Mouse (Mus musculus) stomach, embryonic 14.5 days (tissue): Measurements from ENCODE around the gene Ttf1. TPM values are rescaled to one million over a fixed set of nuclear protein-coding genes. Genes with fewer than 3 reads are reported as not detected.
A peak's percentile ranks its signal among the peaks of the same experiment; 100 is the strongest.
"Not testable (repeated sequence)": the region's sequence is repeated elsewhere in the genome, so short reads cannot be mapped to it uniquely, and the experiment has no call there.

Experiments used
- ATAC-seq: fragments of 200-750 bp; cut with Nextera tagmentation; 2 replicates; pipeline ENCODE4 v1.8.0; 2017; ENCODE audit warnings: low read depth, moderate TSS enrichment; ENCODE audit not compliant: insufficient number of reproducible peaks, insufficient read depth, low FRiP score
- H3K27ac ChIP-seq: fragments of 300-500 bp; sonication (generic); 2 replicates; pipeline ENCODE4 v1.5.1; 2014; ENCODE audit warnings: mild to moderate bottlenecking, low read length, moderate library complexity, mixed read lengths
- H3K27me3 ChIP-seq: fragments of 300-500 bp; sonication (generic); 2 replicates; pipeline ENCODE4 v1.6.1; 2014; ENCODE audit warnings: low read length, control low read depth, mixed read lengths; ENCODE audit not compliant: control insufficient read depth, insufficient read depth
- H3K36me3 ChIP-seq: fragments of 300-500 bp; sonication (generic); 2 replicates; pipeline ENCODE4 v1.6.1; 2014; ENCODE audit warnings: mild to moderate bottlenecking, control low read depth, low read length, moderate library complexity, mixed read lengths; ENCODE audit not compliant: control insufficient read depth, insufficient read depth
- H3K4me1 ChIP-seq: fragments of 300-500 bp; sonication (generic); 2 replicates; pipeline ENCODE4 v1.6.1; 2014; ENCODE audit warnings: low read length, control low read depth, mixed read lengths; ENCODE audit not compliant: control insufficient read depth, insufficient read depth
- H3K4me2 ChIP-seq: fragments of 300-500 bp; sonication (generic); replicated peaks from 2 replicates; pipeline ENCODE4 v1.6.1; 2014; ENCODE audit warnings: low read depth, low read length, control low read depth
- H3K4me3 ChIP-seq: fragments of 300-500 bp; sonication (generic); 2 replicates; pipeline ENCODE4 v1.5.1; 2014; ENCODE audit warnings: low read depth, low read length, control low read depth
- H3K9ac ChIP-seq: fragments of 300-500 bp; sonication (generic); replicated peaks from 2 replicates; pipeline ENCODE4 v1.6.1; 2014; ENCODE audit warnings: low read depth, mild to moderate bottlenecking, control low read depth, low read length, moderate library complexity, mixed read lengths
- H3K9me3 ChIP-seq: fragments of 300-500 bp; sonication (generic); 2 replicates; pipeline ENCODE4 v1.6.1; 2016; ENCODE audit warnings: low read depth, low read length, control low read depth; ENCODE audit not compliant: control insufficient read depth
- WGBS: fragments of 180-500 bp; shearing (Covaris S2); extraction: QIAGEN DNeasy Blood & Tissue Kit; methylation state at CpG from one replicate; pipeline ENCODE4 v1.1.7; 2014; 5-methylcytosine and 5-hydroxymethylcytosine counted together
- polyA plus RNA-seq: library from polyadenylated mRNA; unstranded; fragments of >200 nt; fragmentation: Nextera tagmentation; extraction: Ambion mirVana; gene quantifications from 2 replicates; pipeline ENCODE4 v1.2.1, GENCODE M21; 2014

The Ttf1 gene
- polyA plus RNA-seq, 1 experiment from 2014 or later, result 10.4 TPM

DNA sequence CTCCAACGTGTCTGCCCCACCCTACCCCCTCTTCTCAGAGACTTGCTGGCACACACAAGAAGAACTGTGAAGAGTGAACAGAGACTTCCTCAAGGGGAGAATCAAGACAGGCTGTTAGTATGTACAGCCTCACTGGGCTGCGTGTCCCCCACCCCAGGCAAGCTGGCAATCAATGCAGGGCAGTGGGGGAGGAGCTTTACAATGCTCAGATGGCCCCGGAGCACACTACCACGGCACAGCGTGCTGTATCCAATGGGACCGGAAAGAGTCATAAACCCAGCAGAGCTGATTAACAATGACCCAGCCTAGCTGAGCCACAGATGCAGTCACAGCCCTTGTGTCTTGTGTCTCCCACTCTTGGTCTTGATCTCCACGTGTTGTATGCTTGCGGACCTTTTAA, 38.7 kb downstream of the Ttf1 start:
- H3K9me3 ChIP-seq, result no peaks in the 10 kb centered on the region
- H3K4me2 ChIP-seq, result no peak overlapping the region
- no peaks in the 10 kb centered on the region for H3K4me1 ChIP-seq
- no peaks in the 10 kb centered on the region for H3K27me3 ChIP-seq
- 67% methylated on average over 8 of the region's 8 CpGs for WGBS
- H3K36me3 ChIP-seq, result no peaks in the 10 kb centered on the region
- ATAC-seq, result no peak
- no peak overlapping the region for H3K4me3 ChIP-seq
- no peak overlapping the region for H3K27ac ChIP-seq
- H3K9ac ChIP-seq, result no peak overlapping the region

- Histone ChIP-seq H3K4me3 (no peak overlapping the region), H3K9ac (no peak overlapping the region), H3K27ac (no peak overlapping the region), H3K4me2 (no peak overlapping the region), H3K36me3 (no peaks in the 10 kb centered on the region), H3K27me3 (no peaks in the 10 kb centered on the region), H3K4me1 (no peaks in the 10 kb centered on the region), H3K9me3 (no peaks in the 10 kb centered on the region)
- ATAC-seq, result no peak
- WGBS, result 85% methylated on average over 14 of the region's 14 CpGs
Observed at GRCm38 (mm10) chr2:29099646-29100045, 39.6 kb downstream of the Ttf1 start.

DNA sequence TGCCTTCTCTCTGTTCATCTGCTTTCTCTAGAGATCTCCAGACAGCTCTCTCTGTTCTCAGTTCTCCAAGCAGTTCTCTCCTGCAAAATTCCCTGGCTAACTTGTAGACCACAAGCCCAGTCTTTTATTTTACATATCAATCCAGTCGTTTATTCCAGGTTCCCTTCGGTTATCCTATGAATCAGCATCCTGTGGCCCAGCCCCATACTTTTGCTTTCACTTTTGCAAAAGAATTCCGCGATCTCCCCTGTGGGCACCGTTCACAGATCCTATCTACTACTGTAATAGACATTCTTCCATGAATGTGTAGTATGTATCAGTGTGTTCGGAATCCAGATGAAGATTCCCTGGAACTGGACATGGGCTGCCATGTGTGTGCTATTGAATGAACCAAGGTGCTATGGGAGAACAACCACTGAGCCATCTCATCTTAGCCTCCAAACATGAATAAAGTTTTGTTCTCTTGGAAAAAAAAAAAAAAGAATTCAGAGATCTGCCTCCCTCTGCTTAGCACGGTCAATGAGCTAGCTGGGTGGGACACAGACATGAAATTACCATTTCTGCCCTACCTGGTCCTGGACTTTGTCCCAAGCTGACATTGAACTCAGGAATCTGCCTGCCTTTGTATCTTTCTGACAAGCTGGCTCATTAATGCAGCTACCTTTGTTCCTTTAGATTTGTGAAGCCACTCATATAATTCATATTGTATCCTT, 40.9 kb downstream of the Ttf1 start:
- whole genome bisulfite sequencing, result 67% methylated on average over 7 of the region's 7 CpGs
- H3K27me3 ChIP-seq, result no peaks in the 10 kb centered on the region
- no peak overlapping the region for H3K27ac ChIP-seq
- H3K9me3 ChIP-seq, result no peaks in the 10 kb centered on the region
- H3K36me3 ChIP-seq, result no peaks in the 10 kb centered on the region
- H3K4me2 ChIP-seq, result no peak overlapping the region
- no peak overlapping the region for H3K9ac ChIP-seq
- ATAC-seq, result no peak
- no peaks in the 10 kb centered on the region for H3K4me1 ChIP-seq
- no peak overlapping the region for H3K4me3 ChIP-seq

GRCm38 (mm10) chr2:29102416-29103377, 42.6 kb downstream of the Ttf1 start:
- not testable (repeated sequence) for H3K27ac ChIP-seq, H3K9me3 ChIP-seq, H3K4me2 ChIP-seq, H3K36me3 ChIP-seq, H3K27me3 ChIP-seq, H3K4me3 ChIP-seq, H3K4me1 ChIP-seq, H3K9ac ChIP-seq, ATAC-seq
- WGBS, result 77% methylated on average over 9 of the region's 10 CpGs

- H3K4me3 ChIP-seq, result no peak overlapping the region
- H3K9ac ChIP-seq, result no peak overlapping the region
- H3K4me1 ChIP-seq, result peaks cover 2% of the 10 kb centered on the region; the same call in 1 of the 2 replicates
- H3K9me3 ChIP-seq, result no peaks in the 10 kb centered on the region
- H3K27me3 ChIP-seq, result no peaks in the 10 kb centered on the region
- no peak for ATAC-seq
- H3K27ac ChIP-seq, result no peak overlapping the region
- H3K36me3 ChIP-seq, result no peaks in the 10 kb centered on the region
- no peak overlapping the region for H3K4me2 ChIP-seq
Observed at GRCm38 (mm10) chr2:29120969-29121368, 60.9 kb downstream of the Ttf1 start.

DNA sequence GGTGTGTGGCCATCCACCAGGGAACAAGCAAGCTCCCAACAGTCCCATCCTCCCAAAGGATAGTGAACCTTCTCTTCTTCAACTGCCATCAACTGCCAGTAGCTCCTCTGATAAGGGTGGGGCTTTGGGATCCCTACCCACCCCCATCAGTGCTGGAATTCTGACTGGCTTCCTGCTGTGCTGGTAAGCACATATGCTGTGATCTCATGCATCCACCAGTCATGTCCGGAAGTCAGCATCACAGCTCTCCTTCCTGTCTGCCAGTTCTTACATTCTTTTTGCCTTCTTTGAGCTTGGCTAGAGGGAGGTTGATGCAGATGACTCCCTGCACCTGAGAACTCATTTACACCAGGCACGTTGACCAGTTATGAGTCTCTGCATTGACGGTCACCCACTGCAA, 62.4 kb downstream of the Ttf1 start:
- Histone ChIP-seq H3K4me2 (no peak overlapping the region), H3K27ac (no peak overlapping the region), H3K9me3 (no peaks in the 10 kb centered on the region), H3K4me3 (no peak overlapping the region), H3K9ac (no peak overlapping the region), H3K4me1 (peaks cover 7% of the 10 kb centered on the region; the same call in 1 of the 2 replicates), H3K27me3 (no peaks in the 10 kb centered on the region), H3K36me3 (no peaks in the 10 kb centered on the region)
- 72% methylated on average over 3 of the region's 3 CpGs for WGBS
- no peak for ATAC-seq

GRCm38 (mm10) chr2:29123907-29124569, 64.0 kb downstream of the Ttf1 start, which contains the start of gene Setx:
Gene Setx, plus strand, starts transcription at chr2:29124181.
- 63% methylated on average over 14 of the region's 14 CpGs for WGBS
- peaks cover 7% of the 10 kb centered on the region; the same call in 1 of the 2 replicates for H3K4me1 ChIP-seq
- H3K9ac ChIP-seq, result peak within 1 kb of the TSS; percentile 76
- peak within 1 kb of the TSS; percentile 78 for H3K4me3 ChIP-seq
- peak within 1 kb of the TSS; percentile 75 for H3K4me2 ChIP-seq
- ATAC-seq, result no peak
- peak within 1 kb of the TSS; percentile 90 for H3K27ac ChIP-seq
- H3K36me3 ChIP-seq, result peaks cover 5% of the 10 kb centered on the region; the same call in 1 of the 2 replicates
- H3K9me3 ChIP-seq, result no peaks in the 10 kb centered on the region
- no peaks in the 10 kb centered on the region for H3K27me3 ChIP-seq

DNA sequence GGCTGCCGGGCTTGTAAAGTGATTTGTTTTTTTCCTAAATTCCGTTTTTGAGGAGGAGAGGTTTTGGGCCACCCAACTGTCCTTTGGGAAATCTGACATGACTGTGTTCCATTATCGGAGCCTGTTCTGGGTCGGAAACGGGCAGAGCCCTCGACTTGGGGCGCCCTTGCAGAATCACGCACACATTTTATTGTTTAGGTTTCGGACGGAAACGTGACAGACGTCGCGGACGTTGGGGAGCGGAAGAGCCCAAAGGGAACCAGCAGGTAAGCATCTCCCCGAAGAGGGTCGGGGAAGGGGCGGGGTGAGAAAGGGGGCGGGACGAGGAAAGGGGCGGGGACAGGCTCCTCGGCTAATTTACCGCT, 64.5 kb downstream of the Ttf1 start:
- Histone ChIP-seq H3K27me3 (no peaks in the 10 kb centered on the region), H3K4me2 (peak overlapping the region; percentile 53), H3K4me1 (peaks cover 7% of the 10 kb centered on the region; the same call in 1 of the 2 replicates), H3K9me3 (no peaks in the 10 kb centered on the region), H3K27ac (peak overlapping the region; percentile 56), H3K9ac (peak overlapping the region; percentile 46), H3K4me3 (peak overlapping the region; percentile 78), H3K36me3 (peaks cover 7% of the 10 kb centered on the region; the same call in 1 of the 2 replicates)
- no peak for ATAC-seq
- WGBS, result under 1% methylated on average over 24 of the region's 24 CpGs
